Mouse (Mus musculus): ENCODE measurements around the gene D630036H23Rik.

DNA sequence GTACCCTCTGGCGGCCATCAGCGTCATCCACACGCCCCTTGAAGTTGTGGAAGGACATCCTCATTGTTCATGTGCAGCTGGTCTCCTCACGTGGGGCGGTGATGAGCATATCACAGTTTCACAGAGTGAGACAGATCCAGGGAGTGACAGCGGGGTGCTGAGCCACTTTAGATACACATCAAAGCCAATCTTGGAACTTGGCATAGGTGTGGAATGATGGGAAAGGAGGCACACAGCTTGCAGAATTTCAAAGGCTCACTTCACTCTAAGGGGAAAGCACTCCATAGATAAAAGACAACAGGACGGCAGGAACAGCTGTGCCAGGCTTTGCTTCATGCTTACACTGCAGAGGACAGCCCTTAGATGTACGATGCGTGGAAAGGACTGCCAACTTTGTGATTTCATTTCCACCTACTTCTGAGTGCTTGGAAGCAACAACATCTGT, 48.1 kb downstream of the D630036H23Rik start:
- TF ChIP-seq CTCF (IDR thresholded peaks at IDR 0.05; ENCODE audit: insufficient read depth, low read length) (no peak), POLR2A (IDR thresholded peaks at IDR 0.05; ENCODE audit: borderline replicate concordance, extremely low read depth, low read depth, low read length) (no peak)
